Mouse (Mus musculus): ENCODE results near the gene Rb1. TPM values are rescaled to one million over a fixed set of nuclear protein-coding genes. Genes with fewer than 3 reads are reported as not detected.
A peak's percentile ranks its signal among the peaks of the same experiment; 100 is the strongest.

The Rb1 gene
- polyA plus RNA-seq, 1 experiment from 2014 or later: 28.6 TPM

DNA sequence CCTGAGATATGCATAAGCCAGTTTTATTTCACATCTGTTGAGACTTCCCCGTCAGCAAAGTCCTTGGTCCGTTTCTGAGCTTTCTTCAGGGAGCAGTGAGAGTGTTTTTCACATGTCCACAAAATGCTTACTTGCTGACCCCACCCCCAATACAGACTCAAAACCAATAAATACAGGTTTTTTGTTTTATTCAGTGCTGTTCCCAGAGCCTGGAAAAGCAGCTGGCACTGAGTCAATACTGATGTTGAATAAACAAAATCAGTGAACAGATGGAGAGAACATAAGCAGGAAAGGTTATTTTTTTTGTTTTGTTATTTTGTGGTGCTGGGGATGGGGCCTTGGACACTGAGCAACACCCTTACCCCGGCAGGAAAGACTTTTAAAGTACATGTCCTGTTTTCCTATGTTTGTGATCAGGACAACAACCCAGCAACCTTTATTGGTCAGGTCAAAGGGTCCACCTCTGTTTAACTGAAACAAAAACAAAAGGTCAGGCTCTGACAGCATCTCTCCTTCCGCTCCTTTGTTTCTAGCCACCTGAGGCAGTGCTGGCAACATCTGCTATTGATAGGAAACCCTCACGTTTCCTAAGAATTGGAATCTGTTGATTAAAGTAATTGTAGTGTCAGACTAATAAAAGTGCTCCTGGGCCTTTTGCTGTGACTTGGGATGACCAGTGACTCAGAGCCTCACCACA lies 94.2 kb downstream of the Rb1 start:
- Histone ChIP-seq H3K9me3 (ENCODE audit: control insufficient read depth, low read depth, low read length) (no peaks in the 10 kb centered on the region), H3K4me2 (replicated peaks; ENCODE audit: low read depth, low read length) (no peak overlapping the region), H3K27me3 (ENCODE audit: control insufficient read depth, insufficient read depth, low read length) (no peaks in the 10 kb centered on the region), H3K4me1 (ENCODE audit: control insufficient read depth, insufficient read depth, low read length) (peaks cover 19% of the 10 kb centered on the region), H3K36me3 (ENCODE audit: control insufficient read depth, insufficient read depth, low read length) (no peaks in the 10 kb centered on the region), H3K27ac (ENCODE audit: low read length) (no peak overlapping the region), H3K9ac (replicated peaks; ENCODE audit: low read depth, low read length) (no peak overlapping the region), H3K4me3 (ENCODE audit: low read depth, low read length) (no peak overlapping the region)
- peak; percentile 18; the same call in 1 of the 2 replicates for ATAC-seq (ENCODE audit: insufficient number of reproducible peaks, insufficient read depth, low FRiP score, low read depth)
- 32% methylated on average over 5 of the region's 5 CpGs for WGBS

DNA sequence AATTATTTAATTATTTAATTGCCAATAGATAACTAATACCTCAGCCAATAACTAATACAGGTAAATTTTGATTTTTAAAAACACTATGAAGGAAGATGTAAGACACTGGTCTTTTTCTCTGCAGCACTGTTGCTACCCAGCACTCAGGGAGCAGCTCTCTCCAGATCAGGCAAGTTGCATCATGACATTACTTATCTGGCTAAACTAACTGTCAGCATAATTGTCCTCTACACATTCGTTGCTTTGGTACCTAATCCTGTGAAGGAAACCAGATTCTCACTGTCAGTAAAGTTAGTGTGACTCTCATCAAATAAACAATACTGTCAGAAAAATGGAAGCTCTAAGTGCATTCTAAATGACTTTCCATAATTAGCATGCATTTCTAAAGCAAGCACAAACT lies 98.8 kb downstream of the Rb1 start:
- Histone ChIP-seq H3K9ac (replicated peaks; ENCODE audit: low read depth, low read length) (no peak overlapping the region), H3K4me1 (ENCODE audit: control insufficient read depth, insufficient read depth, low read length) (peaks cover 9% of the 10 kb centered on the region; the same call in 1 of the 2 replicates), H3K4me2 (replicated peaks; ENCODE audit: low read depth, low read length) (no peak overlapping the region), H3K4me3 (ENCODE audit: low read depth, low read length) (no peak overlapping the region), H3K36me3 (ENCODE audit: control insufficient read depth, insufficient read depth, low read length) (no peaks in the 10 kb centered on the region), H3K27me3 (ENCODE audit: control insufficient read depth, insufficient read depth, low read length) (no peaks in the 10 kb centered on the region), H3K27ac (ENCODE audit: low read length) (no peak overlapping the region), H3K9me3 (ENCODE audit: control insufficient read depth, low read depth, low read length) (no peaks in the 10 kb centered on the region)
- ATAC-seq (ENCODE audit: insufficient number of reproducible peaks, insufficient read depth, low FRiP score, low read depth): no peak
- WGBS: 4% methylated on average over 1 of the region's 1 CpGs

DNA sequence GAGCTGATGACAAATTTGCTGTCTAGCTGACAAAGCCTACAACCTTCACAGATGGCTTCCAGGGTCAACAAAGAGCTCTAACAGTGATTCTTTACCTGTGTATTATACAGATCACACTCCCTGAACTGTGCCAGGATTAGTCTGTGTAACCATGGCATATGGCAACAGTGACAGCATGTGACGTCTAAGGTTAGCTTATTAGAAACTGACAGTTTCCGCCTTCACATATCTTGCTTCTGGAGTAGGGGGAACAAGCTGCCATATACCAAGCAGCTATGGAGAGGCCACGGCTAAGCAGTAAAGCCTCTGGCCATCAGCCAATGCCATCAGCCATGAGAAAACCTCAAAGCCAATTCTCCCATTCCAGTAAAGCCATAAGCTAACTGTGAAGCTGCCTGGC lies 99.3 kb downstream of the Rb1 start:
- Histone ChIP-seq H3K9ac (replicated peaks; ENCODE audit: low read depth, low read length) (no peak overlapping the region), H3K27me3 (ENCODE audit: control insufficient read depth, insufficient read depth, low read length) (no peaks in the 10 kb centered on the region), H3K4me2 (replicated peaks; ENCODE audit: low read depth, low read length) (no peak overlapping the region), H3K4me1 (ENCODE audit: control insufficient read depth, insufficient read depth, low read length) (0 out of 2 replicates have a peak, but pooled peaks cover 5% of the 10 kb centered on the region), H3K4me3 (ENCODE audit: low read depth, low read length) (no peak overlapping the region), H3K9me3 (ENCODE audit: control insufficient read depth, low read depth, low read length) (no peaks in the 10 kb centered on the region), H3K36me3 (ENCODE audit: control insufficient read depth, insufficient read depth, low read length) (no peaks in the 10 kb centered on the region), H3K27ac (ENCODE audit: low read length) (no peak overlapping the region)
- 41% methylated on average over 3 of the region's 3 CpGs for WGBS
- 0 out of 2 replicates have a peak, but pooled peaks have one; percentile 56 for ATAC-seq (ENCODE audit: insufficient number of reproducible peaks, insufficient read depth, low FRiP score, low read depth)

DNA sequence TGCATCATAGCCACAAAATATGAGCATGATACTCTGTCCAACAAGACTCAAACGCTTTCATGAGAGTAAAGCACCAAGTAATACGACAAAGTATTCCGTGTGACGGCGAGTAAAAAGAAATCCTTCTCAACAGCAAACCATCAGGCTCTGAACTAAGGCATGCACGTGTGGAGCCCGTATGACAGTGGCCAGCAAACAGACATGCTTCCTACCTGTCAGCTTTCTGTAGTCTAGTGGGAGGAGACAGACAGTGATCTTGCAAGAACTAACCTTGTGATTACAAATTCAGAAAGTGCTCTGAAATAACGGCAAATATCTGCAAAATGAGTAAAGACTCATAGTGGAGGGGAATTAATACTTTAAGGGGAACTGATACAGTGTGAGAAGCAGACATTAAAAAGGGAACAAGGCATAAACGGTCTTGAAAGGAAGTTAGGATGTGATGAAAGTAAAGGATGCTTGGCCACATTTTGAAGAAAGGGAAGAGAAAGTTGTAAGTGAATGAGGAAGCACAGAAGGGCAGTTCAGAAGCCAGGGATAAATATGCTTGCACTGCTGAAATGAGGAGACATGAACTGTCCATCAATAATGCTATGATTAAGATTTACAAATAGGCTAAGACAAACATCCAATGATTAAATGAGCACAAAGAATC lies 103.2 kb downstream of the Rb1 start:
- 0 out of 2 replicates have a peak, but pooled peaks cover under 1% of the 10 kb centered on the region for H3K4me1 ChIP-seq (ENCODE audit: control insufficient read depth, insufficient read depth, low read length)
- no peak for ATAC-seq (ENCODE audit: insufficient number of reproducible peaks, insufficient read depth, low FRiP score, low read depth)
- H3K27me3 ChIP-seq (ENCODE audit: control insufficient read depth, insufficient read depth, low read length): no peaks in the 10 kb centered on the region
- no peak overlapping the region for H3K4me3 ChIP-seq (ENCODE audit: low read depth, low read length)
- no peak overlapping the region for H3K27ac ChIP-seq (ENCODE audit: low read length)
- H3K4me2 ChIP-seq (replicated peaks; ENCODE audit: low read depth, low read length): no peak overlapping the region
- WGBS: 86% methylated on average over 9 of the region's 9 CpGs
- no peaks in the 10 kb centered on the region for H3K36me3 ChIP-seq (ENCODE audit: control insufficient read depth, insufficient read depth, low read length)
- H3K9me3 ChIP-seq (ENCODE audit: control insufficient read depth, low read depth, low read length): no peaks in the 10 kb centered on the region
- no peak overlapping the region for H3K9ac ChIP-seq (replicated peaks; ENCODE audit: low read depth, low read length)

DNA sequence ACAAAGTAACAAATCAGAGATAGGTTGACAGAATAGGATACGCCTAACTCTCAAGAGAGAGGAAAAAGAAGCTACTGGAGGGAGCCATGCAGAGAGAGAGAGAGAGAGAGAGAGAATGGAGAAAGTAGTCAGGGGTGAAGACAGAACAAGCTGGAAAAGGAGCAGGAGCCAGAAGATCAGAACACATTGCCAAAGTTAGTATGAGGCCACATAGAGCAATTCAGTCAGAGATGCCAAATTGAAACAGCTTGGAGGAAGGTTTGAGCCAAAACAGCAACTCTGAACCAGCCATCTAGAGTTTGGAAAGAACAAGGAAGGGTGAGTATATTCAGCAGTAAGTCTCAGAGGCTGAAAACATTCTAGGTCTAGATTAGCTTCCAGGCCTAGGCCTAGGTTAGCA lies 108.6 kb downstream of the Rb1 start:
- no peaks in the 10 kb centered on the region for H3K4me1 ChIP-seq (ENCODE audit: control insufficient read depth, insufficient read depth, low read length)
- no peak overlapping the region for H3K4me3 ChIP-seq (ENCODE audit: low read depth, low read length)
- H3K4me2 ChIP-seq (replicated peaks; ENCODE audit: low read depth, low read length): no peak overlapping the region
- no peaks in the 10 kb centered on the region for H3K9me3 ChIP-seq (ENCODE audit: control insufficient read depth, low read depth, low read length)
- WGBS: 75% methylated on average over 1 of the region's 1 CpGs
- H3K27me3 ChIP-seq (ENCODE audit: control insufficient read depth, insufficient read depth, low read length): no peaks in the 10 kb centered on the region
- no peak overlapping the region for H3K9ac ChIP-seq (replicated peaks; ENCODE audit: low read depth, low read length)
- ATAC-seq (ENCODE audit: insufficient number of reproducible peaks, insufficient read depth, low FRiP score, low read depth): no peak
- no peak overlapping the region for H3K27ac ChIP-seq (ENCODE audit: low read length)
- no peaks in the 10 kb centered on the region for H3K36me3 ChIP-seq (ENCODE audit: control insufficient read depth, insufficient read depth, low read length)

DNA sequence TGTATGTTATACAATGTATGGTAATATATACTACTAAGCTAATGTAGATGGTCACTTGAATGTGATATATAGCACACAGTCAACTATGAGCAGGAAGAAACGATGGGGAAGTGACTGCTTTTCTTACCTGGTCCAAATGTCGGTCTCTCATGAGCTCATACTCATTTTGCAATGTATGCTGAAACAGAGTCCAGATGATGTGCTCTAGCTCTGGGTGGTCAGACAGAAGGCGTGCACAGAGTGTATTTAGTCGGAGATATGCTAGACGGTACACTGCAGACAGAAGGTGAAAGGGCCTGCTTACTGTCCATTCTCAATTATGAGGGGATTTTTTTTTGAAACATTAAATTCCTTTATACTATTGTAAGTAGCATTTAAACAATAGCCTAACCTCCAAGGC lies 114.1 kb downstream of the Rb1 start:
- 95% methylated on average over 5 of the region's 5 CpGs for WGBS
- Histone ChIP-seq H3K4me3 (ENCODE audit: low read depth, low read length) (no peak overlapping the region), H3K4me2 (replicated peaks; ENCODE audit: low read depth, low read length) (no peak overlapping the region), H3K36me3 (ENCODE audit: control insufficient read depth, insufficient read depth, low read length) (no peaks in the 10 kb centered on the region), H3K27me3 (ENCODE audit: control insufficient read depth, insufficient read depth, low read length) (no peaks in the 10 kb centered on the region), H3K9ac (replicated peaks; ENCODE audit: low read depth, low read length) (no peak overlapping the region), H3K27ac (ENCODE audit: low read length) (no peak overlapping the region), H3K9me3 (ENCODE audit: control insufficient read depth, low read depth, low read length) (no peaks in the 10 kb centered on the region), H3K4me1 (ENCODE audit: control insufficient read depth, insufficient read depth, low read length) (no peaks in the 10 kb centered on the region)
- ATAC-seq (ENCODE audit: insufficient number of reproducible peaks, insufficient read depth, low FRiP score, low read depth): no peak

DNA sequence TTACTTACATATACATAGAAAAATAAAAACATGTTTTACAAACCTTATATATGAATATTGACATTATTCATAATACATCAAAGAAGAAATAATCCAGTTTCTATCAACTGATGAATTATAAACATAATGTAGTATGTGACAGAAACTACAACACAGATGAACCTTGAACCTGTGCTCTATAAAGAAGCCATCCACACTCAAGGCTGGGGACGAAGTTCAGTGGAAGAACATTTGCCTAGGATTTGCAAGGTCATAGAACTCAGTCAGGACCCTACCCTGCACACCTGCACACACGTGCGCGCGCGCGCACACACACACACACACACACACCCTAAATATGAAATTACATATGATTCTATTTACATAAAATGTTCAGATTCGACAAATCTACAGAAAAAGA lies 115.4 kb downstream of the Rb1 start:
- no peaks in the 10 kb centered on the region for H3K4me1 ChIP-seq (ENCODE audit: control insufficient read depth, insufficient read depth, low read length)
- WGBS: 90% methylated on average over 8 of the region's 8 CpGs
- H3K9me3 ChIP-seq (ENCODE audit: control insufficient read depth, low read depth, low read length): no peaks in the 10 kb centered on the region
- no peaks in the 10 kb centered on the region for H3K27me3 ChIP-seq (ENCODE audit: control insufficient read depth, insufficient read depth, low read length)
- H3K9ac ChIP-seq (replicated peaks; ENCODE audit: low read depth, low read length): no peak overlapping the region
- H3K4me2 ChIP-seq (replicated peaks; ENCODE audit: low read depth, low read length): no peak overlapping the region
- ATAC-seq (ENCODE audit: insufficient number of reproducible peaks, insufficient read depth, low FRiP score, low read depth): no peak
- H3K36me3 ChIP-seq (ENCODE audit: control insufficient read depth, insufficient read depth, low read length): no peaks in the 10 kb centered on the region
- H3K4me3 ChIP-seq (ENCODE audit: low read depth, low read length): no peak overlapping the region
- no peak overlapping the region for H3K27ac ChIP-seq (ENCODE audit: low read length)

DNA sequence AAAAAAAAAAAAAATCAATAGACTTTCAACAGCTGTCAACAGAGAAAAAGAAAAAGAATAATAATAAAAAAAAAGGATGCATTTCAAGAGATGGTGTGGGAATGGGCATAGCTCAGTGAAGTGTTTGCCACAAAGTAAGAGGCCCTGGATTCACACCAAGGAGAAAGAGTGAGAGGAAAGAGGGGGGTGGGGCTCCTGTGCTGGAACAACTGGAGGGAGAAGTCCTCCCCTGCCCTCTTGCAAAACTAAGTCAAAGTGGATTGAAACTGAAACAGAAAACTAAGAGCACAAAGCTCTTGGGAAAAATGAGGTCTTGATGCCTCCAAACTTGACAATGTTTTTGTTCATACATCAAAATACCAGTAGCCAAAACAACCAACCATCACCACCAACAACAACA lies 116.4 kb downstream of the Rb1 start:
- no peak overlapping the region for H3K4me2 ChIP-seq (replicated peaks; ENCODE audit: low read depth, low read length)
- H3K36me3 ChIP-seq (ENCODE audit: control insufficient read depth, insufficient read depth, low read length): no peaks in the 10 kb centered on the region
- no peaks in the 10 kb centered on the region for H3K27me3 ChIP-seq (ENCODE audit: control insufficient read depth, insufficient read depth, low read length)
- H3K9me3 ChIP-seq (ENCODE audit: control insufficient read depth, low read depth, low read length): no peaks in the 10 kb centered on the region
- no peak overlapping the region for H3K27ac ChIP-seq (ENCODE audit: low read length)
- H3K9ac ChIP-seq (replicated peaks; ENCODE audit: low read depth, low read length): no peak overlapping the region
- H3K4me3 ChIP-seq (ENCODE audit: low read depth, low read length): no peak overlapping the region
- ATAC-seq (ENCODE audit: insufficient number of reproducible peaks, insufficient read depth, low FRiP score, low read depth): no peak
- H3K4me1 ChIP-seq (ENCODE audit: control insufficient read depth, insufficient read depth, low read length): no peaks in the 10 kb centered on the region

Data from stomach, embryonic 14.5 days (tissue).